Mouse (Mus musculus) activated CD4-positive, CD25-positive, alpha-beta regulatory T cell, adult 4 months (primary cell): Measurements from ENCODE around the gene Sbf2. TPM values are rescaled to one million over a fixed set of nuclear protein-coding genes. Genes with fewer than 3 reads are reported as not detected.

ENCODE experiments used
- ATAC-seq: one replicate; pipeline ENCODE4 v1.8.0; 2017
- polyA plus RNA-seq, 2 experiments: library from polyadenylated mRNA; unstranded; fragments of 100-300 nt; shearing (Covaris generic); gene quantifications; one replicate each; pipeline ENCODE4 v1.2.1; 2017

Sbf2 gene
- polyA plus RNA-seq, 2 experiments from 2014 or later: 0.84 to 2.3 TPM

- ATAC-seq: no peak
Observed at GRCm38 (mm10) chr7:110306281-110306680, 308.4 kb downstream of the Sbf2 start.

- no peak for ATAC-seq
Observed at GRCm38 (mm10) chr7:110305486-110305885, 309.2 kb downstream of the Sbf2 start.

- no peak for ATAC-seq
Observed at GRCm38 (mm10) chr7:110302886-110303285, 311.8 kb downstream of the Sbf2 start.

- ATAC-seq: no peak
Observed at GRCm38 (mm10) chr7:110298739-110299410, 315.8 kb downstream of the Sbf2 start.

- ATAC-seq: no peak
Observed at GRCm38 (mm10) chr7:110298090-110298489, 316.6 kb downstream of the Sbf2 start.

- ATAC-seq: no peak
Observed at GRCm38 (mm10) chr7:110297611-110298010, 317.1 kb downstream of the Sbf2 start.

GRCm38 (mm10) chr7:110296889-110297603, 317.7 kb downstream of the Sbf2 start:
- ATAC-seq: no peak

GRCm38 (mm10) chr7:110289647-110290046, 325.1 kb downstream of the Sbf2 start:
- ATAC-seq: no peak

GRCm38 (mm10) chr7:110288731-110289191, 326.0 kb downstream of the Sbf2 start:
- no peak for ATAC-seq

GRCm38 (mm10) chr7:110288191-110288604, 326.5 kb downstream of the Sbf2 start:
- no peak for ATAC-seq

GRCm38 (mm10) chr7:110287476-110288071, 327.1 kb downstream of the Sbf2 start:
- no peak for ATAC-seq

- ATAC-seq: peak; percentile 55
Observed at GRCm38 (mm10) chr7:110286838-110287475, 327.8 kb downstream of the Sbf2 start.

- peak; percentile 55 for ATAC-seq
Observed at GRCm38 (mm10) chr7:110286198-110286732, 328.5 kb downstream of the Sbf2 start.

- ATAC-seq: no peak
Observed at GRCm38 (mm10) chr7:110285849-110286151, 328.9 kb downstream of the Sbf2 start.

GRCm38 (mm10) chr7:110285076-110285848, 329.5 kb downstream of the Sbf2 start:
- ATAC-seq: no peak

- no peak for ATAC-seq
Observed at GRCm38 (mm10) chr7:110283484-110284275, 331.0 kb downstream of the Sbf2 start.

- no peak for ATAC-seq
Observed at GRCm38 (mm10) chr7:110282797-110283196, 331.9 kb downstream of the Sbf2 start.

GRCm38 (mm10) chr7:110281435-110282256, 333.1 kb downstream of the Sbf2 start:
- ATAC-seq: no peak

- ATAC-seq: no peak
Observed at GRCm38 (mm10) chr7:110279183-110279582, 335.5 kb downstream of the Sbf2 start.

GRCm38 (mm10) chr7:110277734-110278245, 336.9 kb downstream of the Sbf2 start:
- ATAC-seq: no peak
